Mouse (Mus musculus): ENCODE results near the gene Enpp1.

The Enpp1 gene

GRCm38 (mm10) chr10:24711480-24712366, at the start of gene Enpp1:
Enpp1 (minus strand) TSS chr10:24712159.
- in situ Hi-C loops (cut with MboI; ENCODE audit: low sequenced_read_pairs), result no loop called here

- in situ Hi-C loops (cut with MboI; ENCODE audit: low sequenced_read_pairs), result no loop called here
Observed at GRCm38 (mm10) chr10:24758326-24758915, 46.5 kb upstream of the Enpp1 start.

DNA sequence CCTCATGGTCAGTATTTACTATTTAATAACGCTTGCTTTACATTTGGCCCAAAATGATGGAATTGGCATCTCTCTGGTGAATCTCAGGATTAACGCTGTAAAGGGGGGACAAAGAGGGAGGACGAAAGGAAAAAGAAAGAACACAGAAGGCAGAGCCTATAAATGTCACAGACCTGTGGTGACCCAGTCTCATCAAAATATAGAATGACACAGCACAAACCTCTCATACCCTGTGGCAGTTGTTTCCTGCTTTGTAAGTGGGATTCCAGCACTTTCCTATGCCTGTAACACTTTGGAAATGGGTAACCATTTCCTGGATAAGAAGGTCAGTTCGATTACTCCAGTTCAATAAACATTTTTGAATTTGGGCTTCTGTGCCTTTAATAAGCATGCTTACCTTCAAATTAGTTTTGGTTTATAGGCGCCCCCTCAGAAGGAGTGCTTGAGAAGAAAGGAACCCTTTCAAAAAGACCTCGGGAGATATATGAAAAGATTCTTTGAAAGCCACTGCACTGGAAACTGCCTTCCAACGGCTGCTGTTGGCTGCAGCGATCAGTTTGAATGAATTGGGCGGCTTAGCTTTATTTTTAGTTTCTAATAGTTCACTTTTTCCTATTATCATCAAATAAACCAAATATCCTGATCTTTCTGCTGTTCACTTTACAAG, 43.0 kb upstream of the Enpp1 start:
- in situ Hi-C loops (cut with MboI; ENCODE audit: low sequenced_read_pairs), result no loop called here

- in situ Hi-C loops (cut with MboI; ENCODE audit: low sequenced_read_pairs), result no loop called here
Observed at GRCm38 (mm10) chr10:24754251-24754835, 42.4 kb upstream of the Enpp1 start.

DNA sequence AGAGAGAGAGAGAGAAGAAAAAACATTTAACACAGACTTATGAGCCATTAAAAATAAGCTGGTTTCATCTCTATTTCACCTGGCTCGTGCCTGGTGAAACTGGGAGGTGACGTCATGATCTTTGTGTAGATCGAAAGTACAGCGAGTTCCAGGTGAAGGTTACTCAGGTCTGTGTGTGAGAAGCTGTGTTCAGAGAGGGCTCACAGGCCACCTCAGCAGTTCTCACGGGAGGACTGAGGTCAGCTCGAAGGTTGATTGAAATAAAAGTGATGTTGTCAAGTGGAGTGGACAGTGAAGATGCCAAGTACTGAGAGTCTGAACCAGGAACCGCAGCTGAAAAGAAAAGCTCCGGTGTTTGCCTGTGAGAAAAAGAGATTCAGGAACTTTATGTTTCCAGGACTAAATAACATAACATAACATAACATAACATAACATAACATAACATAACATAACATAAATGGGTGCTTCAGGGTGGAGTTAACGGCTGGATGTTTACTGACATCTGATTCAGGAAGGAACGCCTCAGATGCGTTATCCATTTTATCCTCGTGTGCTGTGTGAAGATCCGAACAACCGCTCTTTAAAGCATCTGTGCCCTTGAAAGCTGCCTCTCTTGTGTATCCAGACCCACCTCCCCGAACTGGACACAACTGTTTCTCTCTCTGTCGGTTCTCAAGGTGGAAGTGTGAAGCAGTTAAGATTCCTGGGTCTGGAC, 41.7 kb upstream of the Enpp1 start:
- in situ Hi-C loops (cut with MboI; ENCODE audit: low sequenced_read_pairs), result no loop called here

GRCm38 (mm10) chr10:24742950-24743487, 31.1 kb upstream of the Enpp1 start:
- in situ Hi-C loops (cut with MboI; ENCODE audit: low sequenced_read_pairs), result no loop called here

DNA sequence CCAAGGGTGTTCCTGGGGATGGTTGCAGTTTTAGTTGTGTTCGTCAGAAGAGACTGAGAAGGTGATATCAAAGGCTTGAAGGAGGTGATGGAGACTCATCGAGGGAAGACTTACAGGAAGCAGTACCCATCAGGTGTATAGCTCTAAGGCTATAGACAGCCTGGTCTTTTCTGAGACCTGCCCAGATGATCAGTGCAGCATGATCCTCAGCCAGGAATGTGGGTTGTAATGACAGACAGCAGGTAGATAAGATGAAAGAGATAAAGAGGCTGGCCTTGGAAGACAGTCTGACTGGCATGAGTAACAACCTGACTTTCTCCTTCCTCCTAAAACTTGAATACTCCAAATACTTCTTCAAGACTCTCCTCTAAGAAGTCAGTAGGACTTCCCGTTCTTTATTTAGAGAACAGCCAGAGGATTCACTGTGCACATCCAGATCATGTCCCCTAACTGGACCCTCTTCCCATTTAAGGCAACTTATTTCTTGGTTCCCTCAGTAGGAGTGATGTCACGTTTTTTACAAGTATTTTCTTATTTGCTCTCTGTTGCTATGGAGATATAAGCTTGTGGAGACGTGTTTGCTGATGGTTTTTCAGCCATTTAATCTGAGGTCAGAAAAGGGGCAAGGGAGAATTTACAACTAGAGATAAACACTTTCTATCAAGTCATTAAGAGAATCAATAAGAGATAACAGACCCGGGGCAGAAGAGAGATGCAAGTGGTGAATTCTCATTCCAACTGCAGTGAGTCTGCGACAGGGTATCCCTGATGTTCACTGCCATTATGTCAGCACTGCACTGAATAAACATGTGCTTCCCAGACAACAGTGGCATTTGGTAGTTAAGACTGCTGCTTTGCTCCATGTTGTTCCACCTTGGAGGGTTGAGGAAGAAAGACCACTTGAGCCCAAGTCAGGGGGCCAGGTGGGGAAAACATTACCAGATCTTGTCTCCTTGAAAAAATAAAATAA, 29.6 kb upstream of the Enpp1 start:
- in situ Hi-C loops (cut with MboI; ENCODE audit: low sequenced_read_pairs), result no loop called here

DNA sequence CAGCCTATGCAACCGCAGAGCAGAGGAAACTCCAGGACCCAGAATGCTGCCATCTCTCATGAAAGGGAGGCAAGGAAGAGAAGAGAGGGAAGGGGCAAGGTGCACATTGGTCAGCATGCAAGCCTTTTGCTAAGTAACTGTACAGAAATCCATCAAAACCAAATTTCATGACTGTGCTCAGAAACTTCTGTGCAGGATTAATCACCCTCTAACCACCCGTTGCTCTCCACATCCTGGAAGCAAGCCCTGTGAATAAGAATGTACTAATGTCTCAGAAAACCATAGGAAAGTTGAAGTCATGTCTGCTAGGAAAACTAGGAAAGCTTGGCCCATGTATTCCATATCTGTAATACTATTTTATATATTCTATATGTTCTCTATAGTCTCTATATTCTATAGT, 27.2 kb upstream of the Enpp1 start:
- in situ Hi-C loops (cut with MboI; ENCODE audit: low sequenced_read_pairs), result no loop called here

- in situ Hi-C loops (cut with MboI; ENCODE audit: low sequenced_read_pairs), result no loop called here
Observed at GRCm38 (mm10) chr10:24738456-24738855, 26.5 kb upstream of the Enpp1 start.

GRCm38 (mm10) chr10:24735027-24735777, 23.2 kb upstream of the Enpp1 start:
- in situ Hi-C loops (cut with MboI; ENCODE audit: low sequenced_read_pairs), result no loop called here

- in situ Hi-C loops (cut with MboI; ENCODE audit: low sequenced_read_pairs), result no loop called here
Observed at GRCm38 (mm10) chr10:24727478-24727877, 15.5 kb upstream of the Enpp1 start.

GRCm38 (mm10) chr10:24725197-24725596, 13.2 kb upstream of the Enpp1 start:
- in situ Hi-C loops (cut with MboI; ENCODE audit: low sequenced_read_pairs), result no loop called here

GRCm38 (mm10) chr10:24721841-24722240, 9.9 kb upstream of the Enpp1 start:
- in situ Hi-C loops (cut with MboI; ENCODE audit: low sequenced_read_pairs), result no loop called here

DNA sequence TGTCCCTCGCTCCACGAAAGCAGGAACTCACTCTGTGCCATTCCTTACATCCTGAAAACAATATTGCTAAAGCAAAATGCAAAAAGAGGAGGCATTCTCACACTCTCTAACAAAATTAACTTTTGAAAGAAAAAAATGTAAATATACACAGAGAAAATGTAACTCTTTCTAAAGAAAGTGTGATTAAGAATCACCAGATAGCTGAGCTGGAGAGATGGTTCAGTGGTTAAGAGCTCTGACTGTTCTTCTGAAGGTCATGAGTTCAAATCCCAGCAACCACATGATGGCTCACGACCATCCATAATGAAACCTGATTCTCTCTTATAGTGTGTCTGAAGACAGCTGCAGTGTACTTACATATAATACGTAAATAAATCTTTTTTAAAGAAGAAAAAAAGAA, 7.4 kb upstream of the Enpp1 start:
- in situ Hi-C loops (cut with MboI; ENCODE audit: low sequenced_read_pairs), result no loop called here

DNA sequence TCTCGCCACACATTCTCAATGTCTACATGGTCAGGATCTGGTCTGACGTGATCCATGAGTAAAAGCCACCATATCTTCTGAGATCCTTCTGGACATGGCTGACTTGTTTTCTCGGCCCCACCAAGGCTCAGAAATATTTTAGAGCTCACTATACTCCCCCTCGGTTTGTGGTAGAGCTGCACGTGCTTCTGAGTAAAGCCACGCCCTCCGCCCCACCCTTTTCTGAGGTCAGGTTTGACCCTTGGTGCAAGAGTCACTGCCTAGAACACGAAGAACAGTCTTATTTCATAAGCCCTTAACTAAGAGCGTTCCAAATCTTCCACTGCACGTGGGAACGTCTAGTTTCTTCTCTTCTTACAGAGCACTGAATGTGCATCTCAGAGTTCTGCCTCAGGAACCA, 6.8 kb upstream of the Enpp1 start:
- in situ Hi-C loops (cut with MboI; ENCODE audit: low sequenced_read_pairs), result no loop called here

GRCm38 (mm10) chr10:24718058-24718457, 6.1 kb upstream of the Enpp1 start:
- in situ Hi-C loops (cut with MboI; ENCODE audit: low sequenced_read_pairs), result no loop called here

- in situ Hi-C loops (cut with MboI; ENCODE audit: low sequenced_read_pairs), result no loop called here
Observed at GRCm38 (mm10) chr10:24716232-24716631, 4.3 kb upstream of the Enpp1 start.

DNA sequence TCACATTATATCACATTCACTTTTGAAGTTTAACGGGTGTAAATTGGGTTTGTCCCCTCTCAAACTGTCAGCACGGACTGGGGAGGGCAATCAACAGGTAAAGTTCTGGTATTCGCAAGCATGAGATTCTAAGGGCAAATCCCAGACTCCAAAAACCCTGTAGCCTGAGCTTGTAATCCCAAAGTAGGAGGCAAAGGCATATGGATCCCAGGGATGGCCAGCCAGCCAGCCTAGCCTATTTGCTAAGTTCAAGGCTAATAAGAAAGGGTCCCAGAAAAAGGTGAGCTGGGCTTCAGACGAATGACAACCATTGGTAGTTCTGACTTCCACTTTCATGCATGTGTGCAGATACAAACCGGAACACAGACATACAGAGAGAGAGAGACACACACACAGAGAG, 942 bp upstream of the Enpp1 start:
- in situ Hi-C loops (cut with MboI; ENCODE audit: low sequenced_read_pairs), result no loop called here

- in situ Hi-C loops (cut with MboI; ENCODE audit: low sequenced_read_pairs), result no loop called here
Observed at GRCm38 (mm10) chr10:24712367-24712761, 405 bp upstream of the Enpp1 start.

Measured in CH12F3 (cell line).